Mouse (Mus musculus) lung, adult 18-20 months (tissue): Measurements from ENCODE around the gene Nt5c2.

Experiments
- DNase-seq, 2 experiments: peaks; one replicate each; pipeline ENCODE4 v3.0.0; 2022; ENCODE audit warnings: mixed read lengths in 2 of 2

The Nt5c2 gene

GRCm38 (mm10) chr19:46837290-46838079 is 177.5 kb downstream of the Nt5c2 start:
- no peak for DNase-seq

- DNase-seq = no peak
These were observed 178.9 kb downstream of the Nt5c2 start for GRCm38 (mm10) chr19:46836085-46836484.

- DNase-seq = no peak
These were observed 179.6 kb downstream of the Nt5c2 start for GRCm38 (mm10) chr19:46835339-46835738.

- DNase-seq = no peak
These were observed 180.7 kb downstream of the Nt5c2 start for GRCm38 (mm10) chr19:46834301-46834700.
